Comparison of ENCODE assay signal across 8 mouse cellular contexts in genomic region chr5:121266741-121267382, GRCm38 (mm10). TPM values are rescaled to one million over a fixed set of nuclear protein-coding genes. Genes with fewer than 3 reads are reported as not detected.
A peak's percentile ranks its signal among the peaks of the same experiment; 100 is the strongest.
DNase-seq lines count a peak whose midpoint lies in the region; ATAC-seq and TF ChIP-seq lines count a peak whose summit lies in the region.

No protein-coding gene starts in this region.

- H3K9me3 ChIP-seq in hindbrain, embryonic 16.5 days (ENCODE audit: control insufficient read depth, low read length): no peaks in the 10 kb centered on the region
- H3K9me3 ChIP-seq in neural tube, embryonic 15.5 days (replicated peaks): no peaks in the 10 kb centered on the region

- TF ChIP-seq CTCF in cortical plate, adult 2 months (IDR thresholded peaks at IDR 0.05; ENCODE audit: extremely low read depth, insufficient read depth, low read length): peak; percentile 72

- peaks cover 2% of the 10 kb centered on the region; the same call in 1 of the 2 replicates for H3K4me1 ChIP-seq in cortical plate, adult 2 months (ENCODE audit: control insufficient read depth, insufficient read depth, low read length)
- H3K4me1 ChIP-seq in hindbrain, embryonic 16.5 days (ENCODE audit: control insufficient read depth, insufficient read depth, low read depth, low read length): no peaks in the 10 kb centered on the region
- H3K4me1 ChIP-seq in neural tube, embryonic 15.5 days: no peaks in the 10 kb centered on the region

- no peak for TF ChIP-seq POLR2A in cortical plate, adult 2 months (IDR thresholded peaks at IDR 0.05; ENCODE audit: extremely low read depth, insufficient read depth, low read length)

- H3K36me3 ChIP-seq in hindbrain, embryonic 16.5 days (ENCODE audit: control insufficient read depth, insufficient read depth, low read length): peaks cover 34% of the 10 kb centered on the region
- H3K36me3 ChIP-seq in neural tube, embryonic 15.5 days: peaks cover 69% of the 10 kb centered on the region

- DNase-seq in right cerebral cortex, adult 18-20 months: peak; percentile 37
- DNase-seq in right cerebral cortex, postnatal 36 days (ENCODE audit: low spot score in 2 of 2): no peak
- DNase-seq in adrenal gland, adult 18-20 months (ENCODE audit: low spot score in 2 of 2): peak; percentile 31 to 36
- DNase-seq in liver: peak; percentile 71
- peak; percentile 61 for DNase-seq in retina, postnatal 1 day

- ATAC-seq in hindbrain, embryonic 16.5 days: 0 out of 2 replicates have a peak, but pooled peaks have one; percentile 14
- no peak for ATAC-seq in neural tube, embryonic 15.5 days (ENCODE audit: low FRiP score)

- H3K4me2 ChIP-seq in hindbrain, embryonic 16.5 days (ENCODE audit: low read length): no peak overlapping the region
- no peak overlapping the region for H3K4me2 ChIP-seq in neural tube, embryonic 15.5 days

- no peaks in the 10 kb centered on the region for H3K27me3 ChIP-seq in hindbrain, embryonic 16.5 days (replicated peaks; ENCODE audit: control insufficient read depth, insufficient read depth, low read length)
- no peaks in the 10 kb centered on the region for H3K27me3 ChIP-seq in neural tube, embryonic 15.5 days (replicated peaks)

- 85% methylated on average over 7 of the region's 7 CpGs for WGBS in hindbrain, embryonic 16.5 days
- 92% methylated on average over 7 of the region's 7 CpGs for WGBS in neural tube, embryonic 15.5 days

- no peak overlapping the region for H3K27ac ChIP-seq in cortical plate, adult 2 months (ENCODE audit: insufficient read depth, low read length)
- no peak overlapping the region for H3K27ac ChIP-seq in hindbrain, embryonic 16.5 days (ENCODE audit: low read depth, low read length)
- no peak overlapping the region for H3K27ac ChIP-seq in neural tube, embryonic 15.5 days (replicated peaks)

- no peak overlapping the region for H3K4me3 ChIP-seq in cortical plate, adult 2 months (ENCODE audit: insufficient read depth, low read length)
- H3K4me3 ChIP-seq in hindbrain, embryonic 16.5 days (ENCODE audit: low read length): no peak overlapping the region
- no peak overlapping the region for H3K4me3 ChIP-seq in neural tube, embryonic 15.5 days (replicated peaks)

- H3K9ac ChIP-seq in hindbrain, embryonic 16.5 days (ENCODE audit: low read depth, low read length): no peak overlapping the region
- no peak overlapping the region for H3K9ac ChIP-seq in neural tube, embryonic 15.5 days (replicated peaks)

RNA-seq across cellular contexts. Expression of gene Hectd4, which starts 46.8 kb away (rescaled TPM):
- 10 to 100 TPM; 17.6 to 20.4 TPM for total RNA-seq in adrenal gland, adult 18-20 months (2021)
- polyA plus RNA-seq in cortical plate, adult 2 months (2012; rRNA removed): 77.7 and 79.8 TPM in 2 replicates
- 16.6 and 17.1 TPM in 2 replicates for polyA plus RNA-seq in hindbrain, embryonic 16.5 days (2015; fragmentation: Nextera tagmentation; extraction: Ambion mirVana)
- 16.4 and 18.0 TPM in 2 replicates for polyA plus RNA-seq in neural tube, embryonic 15.5 days (2015; fragmentation: Nextera tagmentation; extraction: Ambion mirVana)

Comparison
In these comparisons a context has a peak if more than half of its experiments do, and no peak if none do; other contexts are left out.
1. DNase-seq: peak in right cerebral cortex, adult 18-20 months (single experiment), adrenal gland, adult 18-20 months (2 of 2), liver (single experiment) and retina, postnatal 1 day (single experiment); none in right cerebral cortex, postnatal 36 days (0 of 2).